19 mouse cellular contexts compared by ENCODE assay signal in genomic region chr19:53679194-53679593, GRCm38 (mm10). TPM values are rescaled to one million over a fixed set of nuclear protein-coding genes. Genes with fewer than 3 reads are reported as not detected.
A peak's percentile ranks its signal among the peaks of the same experiment; 100 is the strongest.
DNase-seq lines count a peak whose midpoint lies in the region; ATAC-seq and TF ChIP-seq lines count a peak whose summit lies in the region.
"Had no signal": no experiment of that assay in that cellular context is flagged by ENCODE, and none has a peak within 500 bp of the region (broad histone marks: within the 10 kb centered on the region; RNA-seq: fewer than 3 reads in every experiment).

No protein-coding gene starts in this region.

- no peaks in the 10 kb centered on the region; the same call in 1 of the 2 replicates for H3K27me3 ChIP-seq in heart, adult 2 months (ENCODE audit: control insufficient read depth, insufficient read depth, low read length)
- H3K27me3 ChIP-seq in heart, embryonic 13.5 days (replicated peaks) = peaks cover 40% of the 10 kb centered on the region
- H3K27me3 ChIP-seq in heart, embryonic 15.5 days = 0 out of 2 replicates have a peak, but pooled peaks cover 7% of the 10 kb centered on the region
- peaks cover 47% of the 10 kb centered on the region for H3K27me3 ChIP-seq in neural tube, embryonic 15.5 days (replicated peaks)
- H3K27me3 ChIP-seq: CH12.LX had no signal

- peak overlapping the region; percentile 22 for H3K9ac ChIP-seq in heart, adult 2 months (ENCODE audit: low read depth, low read length)
- H3K9ac ChIP-seq in heart, embryonic 13.5 days = peak overlapping the region; percentile 79
- H3K9ac ChIP-seq in heart, embryonic 15.5 days = peak overlapping the region; percentile 64
- no peak overlapping the region for H3K9ac ChIP-seq in neural tube, embryonic 15.5 days (replicated peaks)
- H3K9ac ChIP-seq: forebrain, embryonic 13.5 days; hindbrain, embryonic 14.5 days; intestine, embryonic 15.5 days had no signal

- H3K36me3 ChIP-seq in heart, adult 2 months (ENCODE audit: control insufficient read depth, insufficient read depth, low read length) = no peaks in the 10 kb centered on the region
- no peaks in the 10 kb centered on the region for H3K36me3 ChIP-seq in heart, embryonic 13.5 days
- no peaks in the 10 kb centered on the region for H3K36me3 ChIP-seq in heart, embryonic 15.5 days
- H3K36me3 ChIP-seq in neural tube, embryonic 15.5 days = no peaks in the 10 kb centered on the region
- H3K36me3 ChIP-seq: embryonic facial prominence, embryonic 10.5 days; intestine, embryonic 15.5 days had no signal

- intact Hi-C loops in heart, adult 2 months (cut with DNase I) = loop anchor here (5.0 to 10.0 kb wide), 2 partner anchors 33 to 76 kb away; no protein-coding TSS in a partner anchor

- H3K4me3 ChIP-seq in heart, adult 2 months = peak overlapping the region; percentile 63
- peak overlapping the region; percentile 74 for H3K4me3 ChIP-seq in heart, embryonic 13.5 days
- H3K4me3 ChIP-seq in heart, embryonic 15.5 days = peak overlapping the region; percentile 45
- H3K4me3 ChIP-seq in neural tube, embryonic 15.5 days (replicated peaks) = no peak overlapping the region
- H3K4me3 ChIP-seq: embryonic facial prominence, embryonic 10.5 days; forebrain, embryonic 13.5 days; intestine, embryonic 15.5 days had no signal

- no peak for TF ChIP-seq CTCF in heart, adult 2 months (IDR thresholded peaks at IDR 0.05)

- TF ChIP-seq POLR2A in heart, adult 2 months (IDR thresholded peaks at IDR 0.05; ENCODE audit: insufficient read depth, low read depth, low read length) = no peak

- DNase-seq in heart, adult 2 months = no peak
- DNase-seq in heart, adult 9 months (ENCODE audit: low spot score in 2 of 2) = no peak
- peak; percentile 37 for DNase-seq in heart, postnatal 4 days
- no peak for DNase-seq in cerebellum, adult 8-10 months
- DNase-seq: adrenal gland, adult 2 months; adrenal gland, postnatal 25 days; cerebellum, adult 18-20 months; cerebellum, postnatal 10 days; kidney, adult 18-20 months had no signal

- H3K4me1 ChIP-seq in heart, adult 2 months (ENCODE audit: control insufficient read depth, insufficient read depth, low read length) = no peaks in the 10 kb centered on the region
- peaks cover 49% of the 10 kb centered on the region for H3K4me1 ChIP-seq in heart, embryonic 13.5 days
- H3K4me1 ChIP-seq in heart, embryonic 15.5 days (replicated peaks) = peaks cover 28% of the 10 kb centered on the region
- H3K4me1 ChIP-seq in neural tube, embryonic 15.5 days = peaks cover 24% of the 10 kb centered on the region

- H3K9me3 ChIP-seq in heart, embryonic 13.5 days = no peaks in the 10 kb centered on the region
- H3K9me3 ChIP-seq in heart, embryonic 15.5 days (replicated peaks) = no peaks in the 10 kb centered on the region
- H3K9me3 ChIP-seq in neural tube, embryonic 15.5 days (replicated peaks) = no peaks in the 10 kb centered on the region
- H3K9me3 ChIP-seq: embryonic facial prominence, embryonic 10.5 days; forebrain, embryonic 13.5 days; intestine, embryonic 15.5 days had no signal

- 72% methylated on average over 9 of the region's 9 CpGs for WGBS in heart, adult 2 months
- WGBS in heart, embryonic 13.5 days = 60% methylated on average over 9 of the region's 9 CpGs
- 59% methylated on average over 9 of the region's 9 CpGs for WGBS in heart, embryonic 15.5 days
- 92% methylated on average over 9 of the region's 9 CpGs for WGBS in neural tube, embryonic 15.5 days

- no peak for TF ChIP-seq EP300 in heart, adult 2 months (IDR thresholded peaks at IDR 0.05; ENCODE audit: insufficient read depth, low read depth, low read length)

- H3K27ac ChIP-seq in heart, adult 2 months = peak overlapping the region; percentile 89
- H3K27ac ChIP-seq in heart, embryonic 13.5 days (replicated peaks) = peak overlapping the region; percentile 73
- H3K27ac ChIP-seq in heart, embryonic 15.5 days = peak overlapping the region; percentile 72
- H3K27ac ChIP-seq in neural tube, embryonic 15.5 days (replicated peaks) = no peak overlapping the region
- H3K27ac ChIP-seq: embryonic facial prominence, embryonic 10.5 days; forebrain, embryonic 13.5 days; hindbrain, embryonic 14.5 days; intestine, embryonic 15.5 days had no signal

- H3K4me2 ChIP-seq in heart, embryonic 13.5 days = peak overlapping the region; percentile 75
- peak overlapping the region; percentile 94 for H3K4me2 ChIP-seq in heart, embryonic 15.5 days
- H3K4me2 ChIP-seq in neural tube, embryonic 15.5 days = no peak overlapping the region
- H3K4me2 ChIP-seq: forebrain, embryonic 13.5 days; hindbrain, embryonic 14.5 days; intestine, embryonic 15.5 days had no signal

- no peaks in the 10 kb centered on the region for H3K79me2 ChIP-seq in heart, adult 2 months (replicated peaks; ENCODE audit: control insufficient read depth, insufficient read depth, low read length)

- no peak for ATAC-seq in heart, embryonic 13.5 days (ENCODE audit: extremely low read depth, insufficient number of reproducible peaks, low FRiP score, low TSS enrichment)
- ATAC-seq in heart, embryonic 15.5 days (replicated peaks; ENCODE audit: insufficient number of reproducible peaks, insufficient read depth, low FRiP score, low read depth) = no peak
- ATAC-seq in neural tube, embryonic 15.5 days (ENCODE audit: low FRiP score) = no peak
- ATAC-seq: forebrain, embryonic 13.5 days; intestine, embryonic 15.5 days; Patski had no signal

RNA-seq across cellular contexts. Expression of gene Rbm20, which starts 2.1 kb away (rescaled TPM):
- total RNA-seq in heart, adult 2 months (2021) = 100 to 1,000 TPM; 194 to 231 TPM
- polyA plus RNA-seq in heart, adult 2 months (2012; rRNA removed) = 143 and 161 TPM in 2 replicates
- 33.1 and 36.3 TPM in 2 replicates for polyA plus RNA-seq in heart, embryonic 13.5 days (2015; fragmentation: Nextera tagmentation; extraction: Ambion mirVana)
- 39.9 and 44.4 TPM in 2 replicates for polyA plus RNA-seq in heart, embryonic 15.5 days (2015; fragmentation: Nextera tagmentation; extraction: Ambion mirVana)
- 100 to 1,000 TPM; 265 to 287 TPM for total RNA-seq in heart, postnatal 4 days (2021)
- polyA plus RNA-seq in neural tube, embryonic 15.5 days (2015; fragmentation: Nextera tagmentation; extraction: Ambion mirVana) = 0.51 and 1.4 TPM in 2 replicates
- total RNA-seq: hematopoietic stem cell, adult 5-6 weeks had no signal

Comparison
In these comparisons a context has a peak if more than half of its experiments do, and no peak if none do; other contexts are left out.
1. RNA of gene Rbm20, which starts 2.1 kb away (polyA plus RNA-seq): 143 to 161 TPM in heart, adult 2 months, 39.9 to 44.4 TPM in heart, embryonic 15.5 days and 33.1 to 36.3 TPM in heart, embryonic 13.5 days; 0.51 to 1.4 TPM in neural tube, embryonic 15.5 days; every median in the first group is over 10 times any median in the second.